Mouse (Mus musculus) stomach, postnatal 0 days (tissue): ENCODE data around the gene Flnc.
A peak's percentile ranks its signal among the peaks of the same experiment; 100 is the strongest.

Source experiments
- CTCF ChIP-seq: IDR thresholded peaks from 2 replicates; pipeline ENCODE4 v1.5.1; 2016; ENCODE audit warnings: antibody characterized with exemption, low read depth, mild to moderate bottlenecking, moderate library complexity
- EP300 ChIP-seq: optimal IDR thresholded peaks from 2 replicates; pipeline ENCODE3; 2016; ENCODE audit warnings: antibody characterized with exemption

GRCm38 (mm10) chr6:29505493-29505892 is 72.4 kb downstream of the Flnc start:
- TF ChIP-seq CTCF (0 out of 2 replicates have a peak, but pooled peaks have one; percentile 30), EP300 (no peak)
